Mouse (Mus musculus) CH12.LX (cell line): ENCODE data around the gene Smg9. TPM values are rescaled to one million over a fixed set of nuclear protein-coding genes. Genes with fewer than 3 reads are reported as not detected.

ENCODE experiments used
- DNase-seq: peaks from one replicate; pipeline ENCODE4 v3.0.0-alpha.2; 2013; ENCODE audit errors: extremely low read depth
- H3K27ac ChIP-seq: 2 replicates; pipeline ENCODE4 v1.5.1; 2012; ENCODE audit warnings: low read depth, mild to moderate bottlenecking, control low read depth, moderate library complexity; ENCODE audit not compliant: insufficient read depth
- H3K27me3 ChIP-seq: replicated peaks from 2 replicates; pipeline ENCODE3; 2012; ENCODE audit warnings: inconsistent platforms
- H3K36me3 ChIP-seq, 2 experiments: replicated peaks in 1 of 2; 2 replicates each; pipeline versions ENCODE3 to v1.6.1; 2012; ENCODE audit warnings: inconsistent platforms in 1 of 2, low read length in 1 of 2, mild to moderate bottlenecking in 1 of 2, mixed read lengths in 1 of 2, moderate library complexity in 1 of 2; ENCODE audit not compliant: control insufficient read depth in 1 of 2, insufficient read depth in 1 of 2
- H3K4me1 ChIP-seq, 2 experiments: 2 replicates each; pipeline ENCODE4 v1.6.1; 2012; ENCODE audit warnings: inconsistent platforms in 1 of 2, moderate library complexity in 1 of 2; ENCODE audit not compliant: insufficient read depth in 2 of 2, control insufficient read depth in 1 of 2
- H3K4me2 ChIP-seq: 2 replicates; pipeline ENCODE4 v1.6.1; 2012; ENCODE audit warnings: low read depth, mild to moderate bottlenecking, control low read depth; ENCODE audit not compliant: poor library complexity, insufficient read depth, severe bottlenecking
- H3K4me3 ChIP-seq, 3 experiments: fragments of 150-350 bp in 1 of 3; sonication (generic) in 1 of 3; replicated peaks in 1 of 3; 2 replicates each; pipeline versions ENCODE3 to v1.5.1; 2011 to 2012; ENCODE audit warnings: low read depth in 2 of 3, low read length in 2 of 3, mild to moderate bottlenecking in 2 of 3, moderate library complexity in 2 of 3, control low read depth in 1 of 3, improper control_type of control experiment in 1 of 3, inconsistent platforms in 1 of 3, mixed read lengths in 1 of 3; ENCODE audit not compliant: poor library complexity in 1 of 3
- H3K79me2 ChIP-seq: replicated peaks from 2 replicates; pipeline ENCODE4 v1.6.1; 2012; ENCODE audit warnings: mild to moderate bottlenecking, moderate library complexity; ENCODE audit not compliant: control insufficient read depth, poor library complexity, insufficient read depth, severe bottlenecking; ENCODE audit errors: extremely low read depth
- H3K9ac ChIP-seq: 2 replicates; pipeline ENCODE4 v1.6.1; 2012; ENCODE audit warnings: low read depth, mild to moderate bottlenecking, control low read depth, moderate library complexity; ENCODE audit not compliant: insufficient read depth
- H3K9me3 ChIP-seq: replicated peaks from 2 replicates; pipeline ENCODE3; 2012; ENCODE audit warnings: low read length, inconsistent platforms, mixed read lengths
- BHLHE40 ChIP-seq: IDR thresholded peaks from 2 replicates; pipeline ENCODE4 v1.6.1; 2011; ENCODE audit warnings: mild to moderate bottlenecking, low read depth, low read length, improper control_type of control experiment
- CHD1 ChIP-seq: IDR thresholded peaks from 2 replicates; pipeline ENCODE4 v1.6.1; 2012; ENCODE audit warnings: low read depth, low read length, improper control_type of control experiment, inconsistent platforms
- CTCF ChIP-seq, 2 experiments: IDR thresholded peaks in 1 of 2; conservative IDR thresholded peaks in 1 of 2; 2 replicates each; pipeline ENCODE4 v1.5.1; 2011 to 2012; ENCODE audit warnings: low read depth in 2 of 2, low read length in 2 of 2, improper control_type of control experiment in 1 of 2, inconsistent platforms in 1 of 2, mild to moderate bottlenecking in 1 of 2, moderate library complexity in 1 of 2
- ELF1 ChIP-seq: IDR thresholded peaks from 2 replicates; pipeline ENCODE4 v1.6.1; 2014; ENCODE audit warnings: low read depth, mild to moderate bottlenecking, inconsistent platforms, low read length, improper control_type of control experiment
- ETS1 ChIP-seq: conservative IDR thresholded peaks from 2 replicates; pipeline ENCODE4 v1.6.1; 2012; ENCODE audit warnings: low read depth, mild to moderate bottlenecking, inconsistent platforms, low read length, improper control_type of control experiment, moderate library complexity
- GABPA ChIP-seq: IDR thresholded peaks from 2 replicates; pipeline ENCODE4 v1.6.1; 2012; ENCODE audit warnings: low read depth, low read length, improper control_type of control experiment, inconsistent platforms; ENCODE audit not compliant: insufficient replicate concordance
- JUN ChIP-seq: IDR thresholded peaks from 2 replicates; pipeline ENCODE4 v1.6.1; 2011; ENCODE audit warnings: low read depth, mild to moderate bottlenecking, low read length, improper control_type of control experiment, moderate library complexity; ENCODE audit not compliant: insufficient read depth
- MAX ChIP-seq: IDR thresholded peaks from 2 replicates; pipeline ENCODE4 v1.6.1; 2011; ENCODE audit warnings: low read length, improper control_type of control experiment
- MEF2A ChIP-seq: IDR thresholded peaks from 2 replicates; pipeline ENCODE4 v1.6.1; 2014; ENCODE audit warnings: low read depth, mild to moderate bottlenecking, inconsistent platforms, low read length, improper control_type of control experiment, borderline replicate concordance
- NELFE ChIP-seq: IDR thresholded peaks from 2 replicates; pipeline ENCODE4 v1.6.1; 2011; ENCODE audit warnings: low read depth, low read length, improper control_type of control experiment
- POLR2AphosphoS2 ChIP-seq: IDR thresholded peaks from 2 replicates; pipeline ENCODE4 v1.6.1; 2011; ENCODE audit warnings: low read depth, low read length, improper control_type of control experiment
- TCF12 ChIP-seq: IDR thresholded peaks from 2 replicates; pipeline ENCODE4 v1.6.1; 2014; ENCODE audit warnings: low read depth, mild to moderate bottlenecking, inconsistent platforms, low read length, improper control_type of control experiment
- UBTF ChIP-seq: IDR thresholded peaks from 2 replicates; pipeline ENCODE4 v1.6.1; 2012; ENCODE audit warnings: low read depth, mild to moderate bottlenecking, inconsistent platforms, low read length, improper control_type of control experiment, moderate library complexity
- USF2 ChIP-seq: conservative IDR thresholded peaks from 2 replicates; pipeline ENCODE4 v1.6.1; 2011; ENCODE audit warnings: low read depth, low read length, improper control_type of control experiment
- ZKSCAN1 ChIP-seq: IDR thresholded peaks from 2 replicates; pipeline ENCODE4 v1.6.1; 2012; ENCODE audit warnings: low read depth, inconsistent platforms, low read length, improper control_type of control experiment, borderline replicate concordance
- ZNF384 ChIP-seq: IDR thresholded peaks from 2 replicates; pipeline ENCODE4 v1.6.1; 2012; ENCODE audit warnings: low read depth, low read length, improper control_type of control experiment, inconsistent platforms
- dilution Hi-C: fragments of 300-500 bp; cut with MboI; formaldehyde crosslinking; loops from 2 replicates; pipeline ENCODE4 v1.14.3; 2020; ENCODE audit warnings: low sequenced_read_pairs; ENCODE audit not compliant: extremely low pct_unique_long_range_greater_than_20kb, extremely low pct_ligation_motif_present
- in situ Hi-C: fragments of 300-500 bp; cut with MboI; formaldehyde crosslinking; loops from 3 replicates; pipeline ENCODE4 v1.14.3; 2019; ENCODE audit warnings: low sequenced_read_pairs, low pct_ligation_motif_present, low pct_unique_long_range_greater_than_20kb, mixed read lengths
- polyA plus RNA-seq: library from polyadenylated mRNA; unstranded; fragments of >175 nt; gene quantifications from 2 replicates; pipeline ENCODE4 v1.2.1, GENCODE M21; 2012; ENCODE audit warnings: low read depth; ENCODE audit not compliant: insufficient read length
- total RNA-seq, 2 experiments: library from RNA; depleted of rRNA; stranded (reverse); fragments of 300-350 nt in 1 of 2; fragments of >200 nt in 1 of 2; gene quantifications; 2 replicates each; pipeline ENCODE4 v1.2.3; 2012 to 2014

Gene Smg9
- total and polyA plus RNA-seq, 3 experiments: 19.9 to 26.8 (median 20.5) TPM

DNA sequence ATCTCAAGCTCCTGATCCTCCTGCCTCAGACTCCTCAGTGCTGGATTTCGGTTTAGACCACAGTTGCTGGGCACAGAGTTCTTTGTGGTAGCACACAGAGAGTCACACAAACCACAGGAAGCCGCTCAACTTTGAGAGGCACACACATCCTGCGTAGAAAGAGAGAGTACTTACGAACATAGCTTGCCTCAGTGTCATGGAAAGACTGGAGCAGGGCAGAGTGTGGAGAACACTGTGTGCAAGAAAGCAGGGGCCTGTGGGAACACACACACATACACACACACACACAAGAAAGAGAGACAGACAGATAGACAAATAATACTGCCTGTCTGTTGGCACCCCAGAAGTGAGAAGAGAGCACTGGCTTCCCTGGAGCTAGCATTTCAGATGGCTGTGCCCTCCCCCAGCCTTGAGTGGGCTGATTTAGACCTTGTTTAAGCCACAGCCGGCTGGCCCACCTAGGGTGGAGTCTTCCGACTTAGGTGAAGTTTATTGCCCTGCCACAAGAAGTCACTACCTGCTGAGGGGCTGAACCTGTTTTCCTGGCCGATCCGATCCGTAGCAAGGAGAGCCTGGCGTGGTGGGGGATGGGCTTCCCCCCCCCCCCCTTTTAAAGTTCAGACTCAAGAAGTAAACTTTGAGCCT, 58.4 kb downstream of the Smg9 start:
- H3K4me1 ChIP-seq: peaks cover 10 to 21% of the 10 kb centered on the region in 2 experiments; a peak in 3 of 4 replicates
- TF ChIP-seq NELFE (no peak), BHLHE40 (peak; percentile 54), ETS1 (0 out of 2 replicates have a peak, but pooled peaks have one; percentile 28)
- peaks cover 60% of the 10 kb centered on the region for H3K27me3 ChIP-seq
- in situ Hi-C loops: no loop called here
- DNase-seq: peak; percentile 38
- H3K27ac ChIP-seq: no peak overlapping the region
- H3K36me3 ChIP-seq: no peaks in the 10 kb centered on the region
- no peaks in the 10 kb centered on the region for H3K79me2 ChIP-seq
- dilution Hi-C loops: no loop called here
- no peaks in the 10 kb centered on the region for H3K9me3 ChIP-seq
- no peak overlapping the region for H3K9ac ChIP-seq
- H3K4me3 ChIP-seq: no peak overlapping the region
- peak overlapping the region; percentile 24; the same call in 1 of the 2 replicates for H3K4me2 ChIP-seq

- in situ Hi-C loops: no loop called here
- no peaks in the 10 kb centered on the region for H3K36me3 ChIP-seq
- H3K9me3 ChIP-seq: no peaks in the 10 kb centered on the region
- H3K4me3 ChIP-seq: no peak overlapping the region
- no peak for DNase-seq
- peaks cover 10 to 15% of the 10 kb centered on the region in 2 experiments; a peak in 3 of 4 replicates for H3K4me1 ChIP-seq
- dilution Hi-C loops: no loop called here
- peaks cover 57% of the 10 kb centered on the region for H3K27me3 ChIP-seq
- no peak overlapping the region for H3K27ac ChIP-seq
- no peak for TF ChIP-seq ETS1
- no peak for TF ChIP-seq GABPA
- TF ChIP-seq ZNF384: no peak
- no peak for TF ChIP-seq CHD1
- no peak for TF ChIP-seq TCF12
- TF ChIP-seq JUN: no peak
- no peak for TF ChIP-seq POLR2AphosphoS2
- TF ChIP-seq UBTF: no peak
- TF ChIP-seq MAX: no peak
- TF ChIP-seq MEF2A: no peak
- no peak for TF ChIP-seq ELF1
- TF ChIP-seq CTCF (conservative IDR thresholded peaks at IDR 0.05 in 1 of 2, IDR thresholded peaks at IDR 0.05 in 1 of 2; ENCODE audit: low read depth in 2 of 2, low read length in 2 of 2): no peak
- no peak for TF ChIP-seq USF2
- no peak for TF ChIP-seq ZKSCAN1
- H3K4me2 ChIP-seq: no peak overlapping the region
- no peak overlapping the region for H3K9ac ChIP-seq
- no peaks in the 10 kb centered on the region for H3K79me2 ChIP-seq
Observed at GRCm38 (mm10) chr7:24459440-24459839, 60.0 kb downstream of the Smg9 start.
